Mouse (Mus musculus): ENCODE data around the gene Prrt2. TPM values are rescaled to one million over a fixed set of nuclear protein-coding genes. Genes with fewer than 3 reads are reported as not detected.

The Prrt2 gene
- polyA plus RNA-seq, 1 experiment from 2014 or later: 0.13 TPM

- H3K27ac ChIP-seq (replicated peaks): no peak overlapping the region
- 63% methylated on average over 14 of the region's 14 CpGs for WGBS (ENCODE audit: insufficient replicate concordance)
- H3K36me3 ChIP-seq (replicated peaks): peaks cover 39% of the 10 kb centered on the region
- peaks cover 74% of the 10 kb centered on the region for H3K4me1 ChIP-seq (replicated peaks)
- no peak overlapping the region for H3K4me3 ChIP-seq (replicated peaks)
- no peak overlapping the region for H3K4me2 ChIP-seq
- no peak overlapping the region for H3K9ac ChIP-seq
- ATAC-seq (ENCODE audit: insufficient read depth): no peak
- H3K9me3 ChIP-seq (replicated peaks): no peaks in the 10 kb centered on the region
- no peaks in the 10 kb centered on the region for H3K27me3 ChIP-seq
These were observed 1.6 kb downstream of the Prrt2 start for GRCm38 (mm10) chr7:127019306-127019960.

GRCm38 (mm10) chr7:127018416-127019305 is 2.4 kb downstream of the Prrt2 start:
- H3K9me3 ChIP-seq (replicated peaks): no peaks in the 10 kb centered on the region
- no peak for ATAC-seq (ENCODE audit: insufficient read depth)
- 81% methylated on average over 15 of the region's 15 CpGs for WGBS (ENCODE audit: insufficient replicate concordance)
- no peak overlapping the region for H3K9ac ChIP-seq
- no peak overlapping the region for H3K4me2 ChIP-seq
- no peak overlapping the region for H3K27ac ChIP-seq (replicated peaks)
- peaks cover 74% of the 10 kb centered on the region for H3K4me1 ChIP-seq (replicated peaks)
- H3K36me3 ChIP-seq (replicated peaks): peaks cover 32% of the 10 kb centered on the region
- H3K4me3 ChIP-seq (replicated peaks): no peak overlapping the region
- H3K27me3 ChIP-seq: no peaks in the 10 kb centered on the region

GRCm38 (mm10) chr7:127017950-127018345 is 3.1 kb downstream of the Prrt2 start:
- Histone ChIP-seq H3K9ac (no peak overlapping the region), H3K27me3 (no peaks in the 10 kb centered on the region), H3K36me3 (replicated peaks) (peaks cover 24% of the 10 kb centered on the region), H3K4me3 (replicated peaks) (0 out of 2 replicates have a peak overlapping the region, but pooled peaks have one; percentile 78), H3K4me2 (no peak overlapping the region), H3K9me3 (replicated peaks) (no peaks in the 10 kb centered on the region), H3K27ac (replicated peaks) (peak overlapping the region; percentile 60), H3K4me1 (replicated peaks) (peaks cover 74% of the 10 kb centered on the region)
- no peak for ATAC-seq (ENCODE audit: insufficient read depth)
- 44% methylated on average over 6 of the region's 6 CpGs for WGBS (ENCODE audit: insufficient replicate concordance)

GRCm38 (mm10) chr7:127016971-127017949 is 3.8 kb downstream of the Prrt2 start, which contains the start of gene Pagr1a:
TSS of gene Pagr1a (minus strand) at chr7:127017352.
- peak within 1 kb of the TSS; percentile 95 for H3K27ac ChIP-seq (replicated peaks)
- 4% methylated on average over 39 of the region's 39 CpGs for WGBS (ENCODE audit: insufficient replicate concordance)
- H3K27me3 ChIP-seq: no peaks in the 10 kb centered on the region
- H3K9ac ChIP-seq: peak within 1 kb of the TSS; percentile 89
- H3K36me3 ChIP-seq (replicated peaks): peaks cover 21% of the 10 kb centered on the region
- peak; percentile 83 for ATAC-seq (ENCODE audit: insufficient read depth)
- H3K4me2 ChIP-seq: peak within 1 kb of the TSS; percentile 96
- no peaks in the 10 kb centered on the region for H3K9me3 ChIP-seq (replicated peaks)
- H3K4me1 ChIP-seq (replicated peaks): peaks cover 69% of the 10 kb centered on the region
- H3K4me3 ChIP-seq (replicated peaks): peak within 1 kb of the TSS; percentile 78

- peaks cover 16% of the 10 kb centered on the region for H3K36me3 ChIP-seq (replicated peaks)
- peak; percentile 66 for ATAC-seq (ENCODE audit: insufficient read depth)
- peak overlapping the region; percentile 78 for H3K4me3 ChIP-seq (replicated peaks)
- no peaks in the 10 kb centered on the region for H3K9me3 ChIP-seq (replicated peaks)
- H3K27ac ChIP-seq (replicated peaks): peak overlapping the region; percentile 95
- no peaks in the 10 kb centered on the region for H3K27me3 ChIP-seq
- WGBS (ENCODE audit: insufficient replicate concordance): 0% methylated on average over 22 of the region's 22 CpGs
- peak overlapping the region; percentile 96 for H3K4me2 ChIP-seq
- peak overlapping the region; percentile 89 for H3K9ac ChIP-seq
- peaks cover 66% of the 10 kb centered on the region for H3K4me1 ChIP-seq (replicated peaks)
These were observed 4.5 kb downstream of the Prrt2 start for GRCm38 (mm10) chr7:127016486-127016938.

GRCm38 (mm10) chr7:127016481-127016485 is 4.7 kb downstream of the Prrt2 start, which contains the start of gene Pagr1b:
TSS of gene Pagr1b (minus strand) at chr7:127016484.
- Histone ChIP-seq H3K36me3 (replicated peaks) (peaks cover 16% of the 10 kb centered on the region), H3K4me1 (replicated peaks) (peaks cover 66% of the 10 kb centered on the region), H3K27ac (replicated peaks) (peak within 1 kb of the TSS; percentile 95), H3K4me3 (replicated peaks) (peak within 1 kb of the TSS; percentile 78), H3K9me3 (replicated peaks) (no peaks in the 10 kb centered on the region), H3K27me3 (no peaks in the 10 kb centered on the region), H3K9ac (peak within 1 kb of the TSS; percentile 89), H3K4me2 (peak within 1 kb of the TSS; percentile 96)
- no peak for ATAC-seq (ENCODE audit: insufficient read depth)

GRCm38 (mm10) chr7:127016081-127016480 is 4.9 kb downstream of the Prrt2 start:
- 3% methylated on average over 10 of the region's 10 CpGs for WGBS (ENCODE audit: insufficient replicate concordance)
- Histone ChIP-seq H3K4me3 (replicated peaks) (peak overlapping the region; percentile 78), H3K4me2 (peak overlapping the region; percentile 96), H3K9me3 (replicated peaks) (no peaks in the 10 kb centered on the region), H3K36me3 (replicated peaks) (peaks cover 16% of the 10 kb centered on the region), H3K9ac (peak overlapping the region; percentile 89), H3K4me1 (replicated peaks) (peaks cover 66% of the 10 kb centered on the region), H3K27ac (replicated peaks) (peak overlapping the region; percentile 95), H3K27me3 (no peaks in the 10 kb centered on the region)
- ATAC-seq (ENCODE audit: insufficient read depth): peak; percentile 32

GRCm38 (mm10) chr7:127014993-127015392 is 6.0 kb downstream of the Prrt2 start:
- no peak for ATAC-seq (ENCODE audit: insufficient read depth)
- peak overlapping the region; percentile 96 for H3K4me2 ChIP-seq
- peaks cover 63% of the 10 kb centered on the region for H3K4me1 ChIP-seq (replicated peaks)
- H3K9me3 ChIP-seq (replicated peaks): no peaks in the 10 kb centered on the region
- H3K27ac ChIP-seq (replicated peaks): peak overlapping the region; percentile 95; the same call in 1 of the 2 replicates
- H3K27me3 ChIP-seq: no peaks in the 10 kb centered on the region
- 87% methylated on average over 12 of the region's 12 CpGs for WGBS (ENCODE audit: insufficient replicate concordance)
- H3K9ac ChIP-seq: no peak overlapping the region
- peak overlapping the region; percentile 78; the same call in 1 of the 2 replicates for H3K4me3 ChIP-seq (replicated peaks)
- peaks cover 16% of the 10 kb centered on the region for H3K36me3 ChIP-seq (replicated peaks)

- Histone ChIP-seq H3K27me3 (no peaks in the 10 kb centered on the region), H3K9me3 (replicated peaks) (no peaks in the 10 kb centered on the region), H3K9ac (peak within 1 kb of the TSS; percentile 52), H3K27ac (replicated peaks) (peak within 1 kb of the TSS; percentile 95), H3K4me3 (replicated peaks) (peak within 1 kb of the TSS; percentile 78), H3K36me3 (replicated peaks) (peaks cover 16% of the 10 kb centered on the region), H3K4me2 (peak within 1 kb of the TSS; percentile 96), H3K4me1 (replicated peaks) (peaks cover 68% of the 10 kb centered on the region)
- 20% methylated on average over 11 of the region's 11 CpGs for WGBS (ENCODE audit: insufficient replicate concordance)
- no peak for ATAC-seq (ENCODE audit: insufficient read depth)
These were observed 6.7 kb downstream of the Prrt2 start, which contains the start of gene Mvp for GRCm38 (mm10) chr7:127014320-127014719. TSS of gene Mvp (minus strand) at chr7:127014621.

- Histone ChIP-seq H3K4me3 (replicated peaks) (peak overlapping the region; percentile 64), H3K9me3 (replicated peaks) (no peaks in the 10 kb centered on the region), H3K36me3 (replicated peaks) (peaks cover 16% of the 10 kb centered on the region), H3K4me1 (replicated peaks) (peaks cover 74% of the 10 kb centered on the region), H3K4me2 (peak overlapping the region; percentile 96), H3K27me3 (no peaks in the 10 kb centered on the region), H3K9ac (no peak overlapping the region), H3K27ac (replicated peaks) (no peak overlapping the region; the same call in 1 of the 2 replicates)
- ATAC-seq (ENCODE audit: insufficient read depth): no peak
- 76% methylated on average over 6 of the region's 6 CpGs for WGBS (ENCODE audit: insufficient replicate concordance)
These were observed 7.6 kb downstream of the Prrt2 start for GRCm38 (mm10) chr7:127013385-127013784.

Data from liver, embryonic 15.5 days (tissue).